Mouse (Mus musculus): ENCODE data around the gene Nanos2.

Nanos2 gene

GRCm38 (mm10) chr7:18990601-18991295 lies 3.5 kb downstream of the Nanos2 start, which contains the start of gene Mypop:
Gene Mypop (plus strand): TSS chr7:18991245.
- DNase-seq (ENCODE audit: low spot score) = peak; percentile 100

DNA sequence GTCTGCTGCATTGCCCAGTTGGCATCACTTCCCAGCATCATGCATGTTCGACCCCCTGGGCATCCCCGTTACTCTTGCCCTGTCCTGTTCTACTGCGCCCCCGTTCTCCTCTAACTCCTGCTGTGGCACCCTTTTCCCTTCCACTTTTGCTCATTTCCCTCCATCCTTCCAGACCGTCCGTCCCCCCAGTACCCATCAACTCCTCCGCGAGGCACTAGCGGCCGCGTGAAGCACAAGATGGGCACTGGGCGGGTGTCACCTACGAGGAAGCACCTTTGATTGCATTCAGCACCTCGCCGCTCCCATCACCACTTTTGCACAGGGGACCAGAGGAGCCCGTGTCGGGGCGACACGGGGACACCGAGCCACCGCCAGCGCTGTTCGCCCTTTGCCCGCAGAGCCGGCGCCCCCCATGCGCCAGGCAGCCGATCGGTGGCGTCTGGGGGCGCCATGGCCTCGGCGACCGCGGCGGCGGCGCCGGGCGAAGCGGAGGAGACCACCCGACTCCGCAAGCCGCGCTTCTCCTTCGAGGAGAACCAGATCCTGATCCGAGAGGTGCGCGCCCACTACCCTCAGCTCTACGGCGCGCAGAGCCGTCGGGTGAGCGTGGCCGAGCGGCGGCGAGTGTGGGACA lies 4.6 kb downstream of the Nanos2 start:
- no peak for DNase-seq (ENCODE audit: low spot score)

- no peak for DNase-seq (ENCODE audit: low spot score)
Observed at GRCm38 (mm10) chr7:18992294-18992675, 5.1 kb downstream of the Nanos2 start.

GRCm38 (mm10) chr7:18993036-18993435 lies 5.8 kb downstream of the Nanos2 start:
- no peak for DNase-seq (ENCODE audit: low spot score)

DNA sequence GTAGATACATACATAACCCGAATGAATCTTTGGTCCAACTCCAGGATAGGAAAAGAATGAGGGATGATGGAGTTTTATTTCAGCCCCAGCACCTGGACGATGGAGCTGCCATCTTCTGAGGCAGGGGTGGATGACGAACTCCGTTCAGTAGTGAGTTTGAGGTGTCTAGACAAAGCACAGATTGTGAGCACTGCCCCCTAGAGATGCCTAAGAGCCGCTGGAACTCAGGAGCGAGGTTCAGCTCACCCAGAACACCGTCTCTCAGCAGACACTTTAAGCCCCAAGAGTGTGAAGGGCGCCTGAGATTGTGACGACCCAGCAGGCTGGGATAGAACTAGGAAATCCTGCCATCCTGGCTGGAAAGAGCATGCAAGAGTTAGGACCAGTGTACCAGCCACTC lies 11.6 kb downstream of the Nanos2 start:
- no peak for DNase-seq (ENCODE audit: low spot score)

DNA sequence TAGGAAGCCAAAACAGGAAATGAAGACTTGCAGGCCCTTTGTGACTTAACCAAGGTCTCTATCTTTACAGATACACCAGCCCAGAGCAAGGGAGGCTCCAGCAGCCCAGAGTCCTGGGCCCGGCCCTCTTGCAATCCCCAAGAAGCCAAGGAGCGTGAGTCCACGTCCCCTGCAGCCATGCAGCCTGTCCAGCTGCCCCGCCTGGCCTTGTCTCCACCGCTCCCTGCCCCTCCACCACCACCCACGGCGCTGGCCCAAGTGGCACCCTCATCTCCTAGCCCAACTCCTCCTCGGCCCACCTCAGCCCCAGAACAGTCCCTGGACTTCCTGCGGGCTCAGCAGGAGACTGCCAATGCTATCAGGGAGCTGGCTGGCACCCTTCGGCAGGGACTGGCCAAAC lies 13.2 kb downstream of the Nanos2 start:
- DNase-seq (ENCODE audit: low spot score) = no peak

- DNase-seq (ENCODE audit: low spot score) = no peak
Observed at GRCm38 (mm10) chr7:19001066-19001806, 14.0 kb downstream of the Nanos2 start.

- DNase-seq (ENCODE audit: low spot score) = no peak
Observed at GRCm38 (mm10) chr7:19001807-19002085, 14.5 kb downstream of the Nanos2 start.

DNA sequence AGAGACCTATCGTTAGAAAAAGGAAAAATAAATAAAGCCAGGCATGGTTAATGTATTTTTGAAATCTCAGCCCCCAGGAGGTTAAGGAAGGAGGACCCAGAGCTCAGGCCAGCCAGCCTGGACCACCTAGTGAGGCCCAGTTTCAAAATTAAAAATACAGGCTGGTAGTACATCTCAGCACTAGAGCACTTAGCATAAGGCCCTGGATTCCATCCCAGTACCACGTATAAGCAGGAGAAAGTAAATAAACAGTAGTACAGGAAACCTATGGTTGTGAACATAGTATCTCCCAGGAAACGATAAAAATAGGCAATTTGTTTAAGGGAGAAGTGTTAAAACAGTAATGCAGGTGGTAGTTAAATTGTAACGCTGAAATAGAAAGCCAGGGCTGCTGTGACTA lies 14.9 kb downstream of the Nanos2 start:
- DNase-seq (ENCODE audit: low spot score) = no peak

DNA sequence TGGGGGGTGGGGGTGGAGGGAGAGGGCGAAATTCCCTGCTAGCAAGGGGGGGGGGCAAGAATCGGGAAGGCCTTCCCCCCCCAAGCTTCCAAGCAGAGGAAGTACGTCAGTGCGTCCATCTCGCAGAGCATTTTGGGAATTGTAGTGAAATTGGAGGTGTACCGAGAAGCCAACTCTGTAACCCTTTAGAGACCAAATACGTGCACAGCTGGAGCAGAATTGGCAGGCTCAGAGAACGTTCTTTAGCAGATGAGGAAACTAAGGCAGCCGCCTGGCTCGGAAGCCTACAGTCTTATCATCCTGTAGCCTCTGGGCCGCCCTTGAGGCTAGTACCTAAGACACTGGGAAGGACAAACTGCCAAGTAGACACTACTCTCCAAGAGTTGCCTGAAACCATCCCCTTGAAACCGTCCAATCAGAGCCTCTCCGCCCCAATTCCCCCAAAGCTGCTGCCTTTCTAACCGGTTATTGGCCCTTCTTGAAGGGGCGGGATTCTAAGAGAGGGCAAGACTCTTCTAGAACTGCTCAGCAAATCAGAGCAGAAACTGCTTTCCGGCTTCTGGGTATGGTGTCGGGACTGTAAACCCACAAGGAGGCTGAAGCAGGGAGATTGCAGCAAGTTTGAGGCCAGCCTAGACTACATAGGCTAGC lies 15.8 kb downstream of the Nanos2 start:
- peak; percentile 68 for DNase-seq (ENCODE audit: low spot score)

- peak; percentile 91 for DNase-seq (ENCODE audit: low spot score)
Observed at GRCm38 (mm10) chr7:19003902-19004630, 16.9 kb downstream of the Nanos2 start, which contains the start of gene Irf2bp1. Gene Irf2bp1 (plus strand): TSS chr7:19004044.

DNA sequence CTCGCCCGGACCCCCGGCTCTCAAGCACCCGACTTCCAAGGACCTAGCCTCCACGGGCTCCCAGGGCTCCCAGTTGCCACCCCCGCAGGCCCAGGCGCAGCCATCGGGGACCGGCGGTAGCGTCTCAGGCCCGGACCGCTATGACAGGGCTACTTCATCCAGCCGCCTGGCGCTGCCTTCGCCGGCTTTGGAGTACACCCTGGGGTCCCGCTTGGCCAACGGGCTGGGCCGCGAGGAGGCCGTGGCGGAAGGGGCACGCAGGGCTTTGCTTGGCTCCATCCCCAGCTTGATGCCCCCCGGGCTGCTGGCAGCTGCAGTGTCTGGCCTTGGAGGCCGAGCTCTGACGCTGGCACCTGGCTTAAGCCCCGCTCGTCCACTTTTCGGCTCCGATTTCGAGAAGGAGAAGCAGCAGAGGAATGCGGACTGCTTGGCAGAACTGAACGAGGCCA lies 17.5 kb downstream of the Nanos2 start:
- DNase-seq (ENCODE audit: low spot score) = no peak

- no peak for DNase-seq (ENCODE audit: low spot score)
Observed at GRCm38 (mm10) chr7:19005417-19006121, 18.4 kb downstream of the Nanos2 start.

DNA sequence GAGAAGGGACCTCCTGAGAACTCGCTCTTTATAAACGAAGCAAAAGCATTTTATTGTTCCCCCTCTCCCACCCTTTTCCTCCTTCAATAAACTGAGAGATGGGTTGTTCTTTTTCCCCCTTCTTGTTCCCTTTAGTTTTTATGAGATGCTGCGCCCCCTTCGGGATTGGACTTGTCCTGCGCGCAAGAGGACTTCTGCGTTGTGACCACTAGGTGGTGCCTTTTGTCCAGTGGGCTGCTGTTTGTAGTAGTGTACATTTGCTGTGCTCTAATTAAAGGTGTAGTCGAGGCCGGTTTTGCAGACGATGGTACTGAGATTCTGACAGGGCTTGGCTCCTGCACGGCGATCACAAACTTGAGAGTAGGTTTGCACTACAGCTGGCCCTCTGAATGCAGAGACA lies 19.3 kb downstream of the Nanos2 start:
- DNase-seq (ENCODE audit: low spot score) = peak; percentile 58

DNA sequence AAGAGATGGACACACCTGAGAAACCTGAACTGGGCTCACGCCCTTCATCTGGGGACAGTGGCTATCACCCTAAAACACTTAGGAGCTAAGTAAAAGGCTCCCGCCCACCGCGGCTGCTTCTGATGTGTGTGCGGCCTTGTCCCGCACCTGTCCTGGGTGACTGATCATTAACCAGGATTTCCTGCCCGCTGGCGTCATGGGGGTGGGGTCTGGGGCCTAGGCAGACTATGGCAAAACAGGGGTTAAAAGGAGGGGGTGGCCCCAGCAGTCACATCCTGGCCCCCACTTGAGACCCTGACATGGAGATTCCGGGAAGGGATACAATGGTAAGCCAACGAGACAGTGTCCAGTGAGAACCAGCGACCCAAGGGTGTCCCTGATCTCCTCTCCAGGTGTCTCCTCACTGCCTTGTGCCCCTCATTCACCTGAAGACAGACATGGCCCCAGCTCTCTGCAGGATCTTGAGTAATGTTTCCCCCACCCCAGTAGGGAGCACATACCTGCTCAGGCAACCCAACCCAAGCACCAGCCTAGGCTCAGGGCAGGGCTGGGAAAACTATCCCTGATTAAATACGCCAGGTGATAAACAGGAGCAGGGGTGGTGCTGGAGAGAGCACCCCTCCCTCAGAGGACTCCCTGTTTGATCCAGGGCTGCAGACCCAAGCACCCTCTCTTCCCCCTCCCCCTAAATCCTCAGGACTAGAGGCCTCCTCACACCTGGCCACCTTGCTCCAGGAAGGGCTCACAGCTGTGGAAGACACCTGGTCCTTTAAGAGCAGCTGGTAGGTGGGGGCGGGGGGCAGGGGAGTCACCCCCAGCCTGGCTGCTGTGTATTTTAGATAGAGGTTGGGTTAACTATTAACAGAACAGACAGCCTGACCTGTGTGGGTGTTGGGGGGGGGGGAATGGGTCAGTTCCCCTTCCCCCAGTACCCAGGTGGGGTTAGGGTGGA lies 20.1 kb downstream of the Nanos2 start:
- no peak for DNase-seq (ENCODE audit: low spot score)

DNA sequence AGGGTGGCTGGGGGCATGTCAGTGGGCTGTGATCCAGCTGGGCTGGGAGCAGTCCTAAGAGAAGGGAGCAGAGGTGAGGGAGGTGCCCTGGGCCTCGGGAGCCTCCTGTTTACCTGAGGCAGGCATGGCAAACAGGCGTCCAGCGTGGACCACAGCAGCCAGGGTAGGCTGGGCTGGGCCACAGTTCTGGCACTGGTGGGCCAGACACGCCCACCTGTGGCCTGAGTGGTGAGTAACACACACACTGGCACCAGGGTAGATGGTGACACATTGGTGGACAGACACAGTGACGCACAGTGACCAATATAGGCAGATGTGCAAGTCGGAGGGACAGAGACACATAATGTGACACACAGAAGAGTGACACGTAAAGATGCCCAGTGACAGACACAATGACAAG lies 23.4 kb downstream of the Nanos2 start:
- DNase-seq (ENCODE audit: low spot score) = no peak

GRCm38 (mm10) chr7:19012025-19012621 lies 24.9 kb downstream of the Nanos2 start:
- no peak for DNase-seq (ENCODE audit: low spot score)

GRCm38 (mm10) chr7:19012882-19013281 lies 25.7 kb downstream of the Nanos2 start:
- no peak for DNase-seq (ENCODE audit: low spot score)

GRCm38 (mm10) chr7:19014452-19014851 lies 27.3 kb downstream of the Nanos2 start:
- no peak for DNase-seq (ENCODE audit: low spot score)

DNA sequence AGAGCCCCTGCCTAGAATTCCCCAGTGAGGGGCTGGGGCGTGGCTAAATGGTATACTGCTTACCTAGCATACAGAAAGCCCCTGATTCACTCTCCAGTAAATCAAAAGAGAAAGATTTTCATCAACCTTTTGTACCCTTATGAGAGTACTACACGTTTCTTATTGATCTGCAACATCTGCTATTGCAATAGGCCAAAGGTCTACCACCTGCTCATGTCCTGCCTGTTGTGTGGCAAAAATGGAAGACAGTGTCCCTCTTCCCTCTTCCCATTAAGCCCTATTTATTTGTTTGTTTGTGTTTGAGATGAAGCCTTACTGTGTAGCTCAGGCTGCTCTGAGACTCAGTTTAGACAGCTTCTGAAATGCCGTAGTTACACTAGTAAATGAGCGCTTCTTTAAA lies 28.8 kb downstream of the Nanos2 start:
- no peak for DNase-seq (ENCODE audit: low spot score)

All from ovary, adult 18-20 months (tissue).